Mouse (Mus musculus): ENCODE results near the gene Cnksr1.

DNA sequence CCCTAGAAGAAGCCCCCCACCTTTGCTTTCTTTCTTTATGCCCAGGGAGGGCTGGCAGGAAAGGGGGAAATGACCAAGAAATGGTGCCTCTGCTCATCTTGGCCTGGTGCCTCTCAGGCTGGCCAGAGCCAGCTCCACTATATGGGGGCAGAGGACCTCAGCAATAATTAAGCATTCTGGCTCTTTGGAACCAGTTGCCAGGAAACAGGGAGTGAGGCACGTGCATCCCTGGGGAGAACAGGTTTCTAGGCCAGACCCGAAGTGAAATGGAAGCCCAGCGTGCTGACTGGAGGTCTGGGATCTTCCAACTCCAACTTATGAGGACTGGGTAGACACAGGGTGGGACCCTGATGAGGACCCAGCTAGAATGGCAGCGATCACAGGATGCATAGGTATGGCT is 8.1 kb upstream of the Cnksr1 start:
- TF ChIP-seq HCFC1 (IDR thresholded peaks at IDR 0.05; ENCODE audit: borderline replicate concordance, insufficient read depth, low read length), result no peak
- TF ChIP-seq MAFK (IDR thresholded peaks at IDR 0.05; ENCODE audit: insufficient read depth, low read depth, low read length), result no peak
- TF ChIP-seq ZNF384 (IDR thresholded peaks at IDR 0.05; ENCODE audit: low read depth, low read length), result no peak

All from ES-E14 (cell line).